Mouse (Mus musculus): Measurements from ENCODE around the gene Dct.

Gene Dct

GRCm38 (mm10) chr14:118051975-118052630 is at the start of gene Dct:
Gene Dct (minus strand): TSS chr14:118052244.
- no peak for DNase-seq

GRCm38 (mm10) chr14:118101227-118101990 is 49.4 kb upstream of the Dct start:
- DNase-seq, result no peak

- DNase-seq, result no peak
Measured at GRCm38 (mm10) chr14:118098265-118098664, 46.2 kb upstream of the Dct start.

- no peak for DNase-seq
Measured at GRCm38 (mm10) chr14:118089806-118090392, 37.9 kb upstream of the Dct start.

GRCm38 (mm10) chr14:118089215-118089805 is 37.3 kb upstream of the Dct start:
- peak; percentile 79 to 84 for DNase-seq

- DNase-seq, result no peak
Measured at GRCm38 (mm10) chr14:118088437-118089207, 36.6 kb upstream of the Dct start.

GRCm38 (mm10) chr14:118086271-118087035 is 34.4 kb upstream of the Dct start:
- no peak for DNase-seq

- DNase-seq, result no peak
Measured at GRCm38 (mm10) chr14:118083851-118084250, 31.8 kb upstream of the Dct start.

- no peak for DNase-seq
Measured at GRCm38 (mm10) chr14:118080606-118081005, 28.6 kb upstream of the Dct start.

GRCm38 (mm10) chr14:118070100-118070499 is 18.1 kb upstream of the Dct start:
- no peak for DNase-seq

GRCm38 (mm10) chr14:118069439-118070079 is 17.5 kb upstream of the Dct start:
- DNase-seq, result no peak

- DNase-seq, result no peak
Measured at GRCm38 (mm10) chr14:118061766-118062432, 9.9 kb upstream of the Dct start.

- no peak for DNase-seq
Measured at GRCm38 (mm10) chr14:118058581-118058886, 6.5 kb upstream of the Dct start.

GRCm38 (mm10) chr14:118057696-118058580 is 5.9 kb upstream of the Dct start:
- no peak for DNase-seq

- DNase-seq, result no peak
Measured at GRCm38 (mm10) chr14:118052770-118053169, 726 bp upstream of the Dct start.

- no peak for DNase-seq
Measured at GRCm38 (mm10) chr14:118051396-118051795, 648 bp downstream of the Dct start.

GRCm38 (mm10) chr14:118050990-118051389 is 1.1 kb downstream of the Dct start:
- no peak for DNase-seq

- DNase-seq, result no peak
Measured at GRCm38 (mm10) chr14:118050431-118050830, 1.6 kb downstream of the Dct start.

- DNase-seq, result no peak
Measured at GRCm38 (mm10) chr14:118049648-118050238, 2.3 kb downstream of the Dct start.

- DNase-seq, result no peak
Measured at GRCm38 (mm10) chr14:118042963-118043362, 9.1 kb downstream of the Dct start.

Data from thymus, adult 18-20 months (tissue).